Mouse (Mus musculus): ENCODE results near the gene Riok2. TPM values are rescaled to one million over a fixed set of nuclear protein-coding genes. Genes with fewer than 3 reads are reported as not detected.

Gene Riok2
- polyA plus RNA-seq, 1 experiment from 2014 or later, result 12.4 TPM

GRCm38 (mm10) chr17:17428888-17429287 is 54.8 kb downstream of the Riok2 start:
- H3K27me3 ChIP-seq (replicated peaks; ENCODE audit: insufficient read depth, low read length), result no peaks in the 10 kb centered on the region
- no peaks in the 10 kb centered on the region for H3K36me3 ChIP-seq (ENCODE audit: insufficient read depth, low read length)
- H3K27ac ChIP-seq (ENCODE audit: low read length), result no peak overlapping the region
- no peaks in the 10 kb centered on the region for H3K9me3 ChIP-seq (ENCODE audit: low read length)
- H3K4me1 ChIP-seq (ENCODE audit: insufficient read depth, low read depth, low read length), result no peaks in the 10 kb centered on the region
- no peak overlapping the region for H3K4me3 ChIP-seq (ENCODE audit: low read depth, low read length)
- 67% methylated on average over 2 of the region's 2 CpGs for WGBS
- no peak for ATAC-seq
- no peak overlapping the region for H3K9ac ChIP-seq (replicated peaks; ENCODE audit: low read depth)
- DNase-seq (ENCODE audit: low spot score), result no peak
- TF ChIP-seq CTCF (IDR thresholded peaks at IDR 0.05) (no peak), EP300 (IDR thresholded peaks at IDR 0.05) (no peak)
- no peak overlapping the region for H3K4me2 ChIP-seq (replicated peaks; ENCODE audit: low read depth, low read length)

- no peak for DNase-seq (ENCODE audit: low spot score)
- WGBS, result 80% methylated on average over 4 of the region's 4 CpGs
- Histone ChIP-seq H3K4me1 (ENCODE audit: insufficient read depth, low read depth, low read length) (no peaks in the 10 kb centered on the region), H3K4me3 (ENCODE audit: low read depth, low read length) (no peak overlapping the region), H3K36me3 (ENCODE audit: insufficient read depth, low read length) (no peaks in the 10 kb centered on the region), H3K27ac (ENCODE audit: low read length) (no peak overlapping the region), H3K9me3 (ENCODE audit: low read length) (no peaks in the 10 kb centered on the region), H3K9ac (replicated peaks; ENCODE audit: low read depth) (no peak overlapping the region), H3K4me2 (replicated peaks; ENCODE audit: low read depth, low read length) (no peak overlapping the region), H3K27me3 (replicated peaks; ENCODE audit: insufficient read depth, low read length) (no peaks in the 10 kb centered on the region)
- TF ChIP-seq CTCF (IDR thresholded peaks at IDR 0.05), result no peak
- no peak for TF ChIP-seq EP300 (IDR thresholded peaks at IDR 0.05)
- no peak for ATAC-seq
Observed at GRCm38 (mm10) chr17:17433679-17434078, 59.6 kb downstream of the Riok2 start.

- Histone ChIP-seq H3K9ac (replicated peaks; ENCODE audit: low read depth) (no peak overlapping the region), H3K9me3 (ENCODE audit: low read length) (no peaks in the 10 kb centered on the region), H3K4me3 (ENCODE audit: low read depth, low read length) (no peak overlapping the region), H3K27ac (ENCODE audit: low read length) (no peak overlapping the region), H3K4me1 (ENCODE audit: insufficient read depth, low read depth, low read length) (no peaks in the 10 kb centered on the region), H3K36me3 (ENCODE audit: insufficient read depth, low read length) (no peaks in the 10 kb centered on the region), H3K4me2 (replicated peaks; ENCODE audit: low read depth, low read length) (no peak overlapping the region), H3K27me3 (replicated peaks; ENCODE audit: insufficient read depth, low read length) (no peaks in the 10 kb centered on the region)
- DNase-seq (ENCODE audit: low spot score) (no peak), ATAC-seq (no peak)
- TF ChIP-seq EP300 (IDR thresholded peaks at IDR 0.05) (no peak), CTCF (IDR thresholded peaks at IDR 0.05) (no peak)
Observed at GRCm38 (mm10) chr17:17438576-17439191, 64.6 kb downstream of the Riok2 start.

- ATAC-seq (no peak), DNase-seq (ENCODE audit: low spot score) (no peak)
- Histone ChIP-seq H3K9ac (replicated peaks; ENCODE audit: low read depth) (no peak overlapping the region), H3K9me3 (ENCODE audit: low read length) (no peaks in the 10 kb centered on the region), H3K27me3 (replicated peaks; ENCODE audit: insufficient read depth, low read length) (no peaks in the 10 kb centered on the region), H3K4me2 (replicated peaks; ENCODE audit: low read depth, low read length) (no peak overlapping the region), H3K4me1 (ENCODE audit: insufficient read depth, low read depth, low read length) (no peaks in the 10 kb centered on the region), H3K27ac (ENCODE audit: low read length) (no peak overlapping the region), H3K36me3 (ENCODE audit: insufficient read depth, low read length) (no peaks in the 10 kb centered on the region), H3K4me3 (ENCODE audit: low read depth, low read length) (no peak overlapping the region)
- TF ChIP-seq CTCF (IDR thresholded peaks at IDR 0.05) (no peak), EP300 (IDR thresholded peaks at IDR 0.05) (no peak)
- 47% methylated on average over 4 of the region's 4 CpGs for WGBS
Observed at GRCm38 (mm10) chr17:17441876-17442498, 67.9 kb downstream of the Riok2 start.

GRCm38 (mm10) chr17:17444297-17444886 is 70.3 kb downstream of the Riok2 start:
- ATAC-seq (no peak), DNase-seq (ENCODE audit: low spot score) (no peak)
- no peaks in the 10 kb centered on the region for H3K4me1 ChIP-seq (ENCODE audit: insufficient read depth, low read depth, low read length)
- TF ChIP-seq CTCF (IDR thresholded peaks at IDR 0.05), result no peak
- H3K9ac ChIP-seq (replicated peaks; ENCODE audit: low read depth), result no peak overlapping the region
- H3K9me3 ChIP-seq (ENCODE audit: low read length), result no peaks in the 10 kb centered on the region
- 65% methylated on average over 3 of the region's 3 CpGs for WGBS
- H3K4me3 ChIP-seq (ENCODE audit: low read depth, low read length), result no peak overlapping the region
- H3K27me3 ChIP-seq (replicated peaks; ENCODE audit: insufficient read depth, low read length), result no peaks in the 10 kb centered on the region
- H3K4me2 ChIP-seq (replicated peaks; ENCODE audit: low read depth, low read length), result no peak overlapping the region
- H3K27ac ChIP-seq (ENCODE audit: low read length), result no peak overlapping the region
- H3K36me3 ChIP-seq (ENCODE audit: insufficient read depth, low read length), result no peaks in the 10 kb centered on the region

Other genes starting within 250 kb of the Riok2 start
- 1.2 and 1.6 TPM in 2 replicates for gene Lix1, start 28.4 kb downstream of the Riok2 start, polyA plus RNA-seq (2015; fragmentation: Nextera tagmentation; extraction: Ambion mirVana)